Mouse (Mus musculus) left cerebral cortex, postnatal 14 days (tissue): ENCODE results near the gene Neurl1a. TPM values are rescaled to one million over a fixed set of nuclear protein-coding genes. Genes with fewer than 3 reads are reported as not detected.

Source experiments
- DNase-seq, 2 experiments: peaks; one replicate each; pipeline ENCODE4 v3.0.0; 2021 to 2022; ENCODE audit warnings: low spot score in 2 of 2, mixed read lengths in 1 of 2
- intact Hi-C: fragments of 180-260 bp; cut with DNase I; formaldehyde crosslinking; loops from one replicate; pipeline ENCODE4 v1.15.1; 2025
- total RNA-seq, 2 experiments: library from RNA; stranded (reverse); gene quantifications; 2 replicates each; pipeline ENCODE4 v1.2.3; 2021

Gene Neurl1a
- total RNA-seq, 2 experiments from 2014 or later = 148 to 154 TPM

- intact Hi-C loops = no loop called here
- no peak for DNase-seq
These were observed 52.8 kb downstream of the Neurl1a start for GRCm38 (mm10) chr19:47231389-47231788.

- no peak for DNase-seq
- intact Hi-C loops = no loop called here
These were observed 53.7 kb downstream of the Neurl1a start for GRCm38 (mm10) chr19:47232077-47232865.

GRCm38 (mm10) chr19:47233087-47233486 is 54.5 kb downstream of the Neurl1a start:
- intact Hi-C loops = no loop called here
- no peak for DNase-seq

- no peak for DNase-seq
- intact Hi-C loops = no loop called here
These were observed 61.5 kb downstream of the Neurl1a start for GRCm38 (mm10) chr19:47240076-47240475.

GRCm38 (mm10) chr19:47240957-47241356 is 62.3 kb downstream of the Neurl1a start:
- DNase-seq = no peak
- intact Hi-C loops = no loop called here

- intact Hi-C loops = no loop called here
- no peak for DNase-seq
These were observed 63.6 kb downstream of the Neurl1a start for GRCm38 (mm10) chr19:47242227-47242626.

GRCm38 (mm10) chr19:47245512-47245911 is 66.9 kb downstream of the Neurl1a start:
- DNase-seq = no peak
- intact Hi-C loops = no loop called here

GRCm38 (mm10) chr19:47247791-47248190 is 69.2 kb downstream of the Neurl1a start:
- no peak for DNase-seq
- intact Hi-C loops = no loop called here

GRCm38 (mm10) chr19:47248296-47248695 is 69.7 kb downstream of the Neurl1a start:
- no peak for DNase-seq
- intact Hi-C loops = no loop called here

- no peak for DNase-seq
- intact Hi-C loops = no loop called here
These were observed 70.4 kb downstream of the Neurl1a start for GRCm38 (mm10) chr19:47248906-47249568.

GRCm38 (mm10) chr19:47250931-47251330 is 72.3 kb downstream of the Neurl1a start:
- intact Hi-C loops = no loop called here
- DNase-seq = no peak

GRCm38 (mm10) chr19:47253053-47253628 is 74.5 kb downstream of the Neurl1a start:
- peak in 1 of 2 experiments; percentile 37 for DNase-seq
- intact Hi-C loops = no loop called here

- no peak for DNase-seq
- intact Hi-C loops = no loop called here
These were observed 76.4 kb downstream of the Neurl1a start for GRCm38 (mm10) chr19:47255036-47255435.

GRCm38 (mm10) chr19:47255919-47256318 is 77.3 kb downstream of the Neurl1a start:
- intact Hi-C loops = no loop called here
- no peak for DNase-seq

- intact Hi-C loops = no loop called here
- DNase-seq = no peak
These were observed 81.0 kb downstream of the Neurl1a start for GRCm38 (mm10) chr19:47259581-47259980.

GRCm38 (mm10) chr19:47261196-47261595 is 82.6 kb downstream of the Neurl1a start:
- peak in 1 of 2 experiments; percentile 50 for DNase-seq
- intact Hi-C loops = loop anchor here (2.0 kb wide), 1 partner anchor 82 kb away; the partner anchor contains the start of gene Neurl1a

GRCm38 (mm10) chr19:47263621-47264020 is 85.0 kb downstream of the Neurl1a start:
- peak in 1 of 2 experiments; percentile 46 for DNase-seq
- intact Hi-C loops = loop anchor here (1.0 kb wide), 1 partner anchor 75 kb away; no protein-coding TSS in a partner anchor

GRCm38 (mm10) chr19:47264322-47265092 is 85.9 kb downstream of the Neurl1a start:
- intact Hi-C loops = loop anchor here (1.0 kb wide), 1 partner anchor 74 kb away; no protein-coding TSS in a partner anchor
- peak; percentile 76 to 83 for DNase-seq

- no peak for DNase-seq
- intact Hi-C loops = no loop called here
These were observed 87.6 kb downstream of the Neurl1a start for GRCm38 (mm10) chr19:47266070-47266801.
